Mouse (Mus musculus) small intestine, adult 2 months (tissue): ENCODE measurements around the gene Poln.

Experiments
- CTCF ChIP-seq: fragments of 200-500 bp; IDR thresholded peaks from 2 replicates; pipeline ENCODE4 v1.5.1; 2012; ENCODE audit warnings: low read depth, mild to moderate bottlenecking, control low read depth, inconsistent platforms, low read length, moderate library complexity, mixed read lengths; ENCODE audit not compliant: insufficient replicate concordance, insufficient read length; ENCODE audit errors: extremely low read depth
- POLR2A ChIP-seq: fragments of 200-500 bp; IDR thresholded peaks from 2 replicates; pipeline ENCODE4 v1.6.1; 2012; ENCODE audit warnings: low read depth, mild to moderate bottlenecking, control low read depth, inconsistent platforms, low read length, moderate library complexity

DNA sequence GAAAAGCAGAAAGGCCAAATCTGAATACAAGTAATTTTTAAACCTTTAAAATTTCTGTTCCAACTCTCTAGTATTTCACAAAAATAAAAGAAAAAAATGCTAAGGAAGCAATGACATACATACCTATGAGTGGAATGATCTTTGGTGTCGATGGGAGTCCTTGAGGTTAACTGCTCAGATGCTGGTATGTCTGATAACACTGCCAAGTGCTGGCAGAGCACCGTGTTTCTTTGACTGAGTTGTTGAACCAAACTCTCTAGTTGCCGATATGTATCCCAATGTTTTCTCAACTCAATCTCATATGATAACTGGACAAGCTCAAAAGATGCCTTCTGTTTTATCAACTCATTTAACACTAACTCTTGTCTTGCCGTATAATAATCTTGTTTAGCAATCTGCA lies 3.5 kb downstream of the Poln start:
- TF ChIP-seq POLR2A (no peak), CTCF (no peak)
